ENCODE assay signal across 17 mouse cellular contexts in the genomic region with DNA sequence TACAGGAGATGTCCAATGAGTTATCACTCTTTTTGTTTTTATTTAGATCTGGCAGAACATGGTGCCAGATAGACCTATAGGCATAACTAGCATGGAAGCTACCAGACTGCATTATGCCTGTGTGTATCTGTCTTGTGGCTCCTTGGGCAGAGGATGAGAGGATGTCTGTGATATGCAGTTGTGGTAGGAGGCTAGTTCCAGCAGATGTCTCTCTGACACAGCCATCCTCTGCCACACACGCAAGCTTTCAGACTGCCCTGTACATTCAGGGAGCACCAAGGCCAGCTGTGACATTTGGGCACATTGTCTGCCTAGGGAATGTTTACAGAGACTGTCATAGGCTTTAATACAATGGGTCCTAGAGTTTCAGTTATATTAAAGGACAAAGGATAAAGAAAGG.
A peak's percentile ranks its signal among the peaks of the same experiment; 100 is the strongest.
DNase-seq lines count a peak whose midpoint lies in the region; ATAC-seq lines count a peak whose summit lies in the region.
"Had no signal": no experiment of that assay in that cellular context is flagged by ENCODE, and none has a peak within 500 bp of the region (broad histone marks: within the 10 kb centered on the region; RNA-seq: fewer than 3 reads in every experiment).

No protein-coding gene starts in this region.

- no peak overlapping the region for H3K27ac ChIP-seq in midbrain, embryonic 11.5 days (ENCODE audit: low read depth, low read length)
- H3K27ac ChIP-seq in midbrain, embryonic 10.5 days (replicated peaks) = no peak overlapping the region
- H3K27ac ChIP-seq: gastrocnemius, adult 2 months; limb, embryonic 12.5 days; liver, embryonic 14.5 days had no signal

- no peak overlapping the region for H3K9ac ChIP-seq in midbrain, embryonic 11.5 days (ENCODE audit: low read length)
- H3K9ac ChIP-seq: limb, embryonic 12.5 days; liver, embryonic 14.5 days had no signal

- H3K9me3 ChIP-seq in midbrain, embryonic 11.5 days (ENCODE audit: control insufficient read depth, low read length) = no peaks in the 10 kb centered on the region
- H3K9me3 ChIP-seq in midbrain, embryonic 10.5 days (replicated peaks) = no peaks in the 10 kb centered on the region
- H3K9me3 ChIP-seq: limb, embryonic 12.5 days had no signal

- DNase-seq in embryo, embryonic 10.5 days (ENCODE audit: low spot score) = peak; percentile 7
- no peak for DNase-seq in embryo, embryonic 9.5 days (ENCODE audit: extremely low spot score)
- peak; percentile 3 for DNase-seq in layer of hippocampus, adult 11-12 months (ENCODE audit: low spot score)
- no peak for DNase-seq in layer of hippocampus, postnatal 36 days
- no peak for DNase-seq in midbrain, embryonic 11.5 days (ENCODE audit: low spot score, missing footprints)
- no peak for DNase-seq in midbrain, embryonic 10.5 days (ENCODE audit: low spot score)
- DNase-seq in frontal cortex, postnatal 36 days (ENCODE audit: low spot score in 2 of 2) = peak; percentile 1 to 19
- DNase-seq: cerebellum, postnatal 25 days; gastrocnemius, adult 2 months; heart, postnatal 10 days; lung, postnatal 36 days; thymus, adult 18-20 months had no signal

- no peaks in the 10 kb centered on the region for H3K4me1 ChIP-seq in midbrain, embryonic 11.5 days (ENCODE audit: control insufficient read depth, insufficient read depth, low read length)
- no peaks in the 10 kb centered on the region for H3K4me1 ChIP-seq in midbrain, embryonic 10.5 days
- H3K4me1 ChIP-seq: limb, embryonic 12.5 days had no signal

- WGBS in midbrain, embryonic 11.5 days = 74% methylated on average over 1 of the region's 1 CpGs
- WGBS in midbrain, embryonic 10.5 days = 69% methylated on average over 1 of the region's 1 CpGs

- ATAC-seq in midbrain, embryonic 11.5 days (ENCODE audit: low FRiP score) = peak; percentile 46; the same call in 1 of the 2 replicates
- ATAC-seq in granulocyte monocyte progenitor cell, adult 5-6 weeks (replicated peaks; ENCODE audit: poor library complexity, severe bottlenecking) = no peak
- ATAC-seq: activated CD4-positive, CD25-positive, alpha-beta regulatory T cell, adult 4 months; inflammation-experienced regulatory T-cells, adult 6 months had no signal

- H3K36me3 ChIP-seq in midbrain, embryonic 11.5 days (ENCODE audit: control insufficient read depth, insufficient read depth, low read length) = no peaks in the 10 kb centered on the region
- H3K36me3 ChIP-seq in midbrain, embryonic 10.5 days = no peaks in the 10 kb centered on the region
- H3K36me3 ChIP-seq: limb, embryonic 12.5 days had no signal

- no peaks in the 10 kb centered on the region for H3K27me3 ChIP-seq in midbrain, embryonic 11.5 days (ENCODE audit: control insufficient read depth, insufficient read depth, low read length)
- no peaks in the 10 kb centered on the region for H3K27me3 ChIP-seq in midbrain, embryonic 10.5 days (ENCODE audit: low read depth, poor library complexity, severe bottlenecking)
- H3K27me3 ChIP-seq: limb, embryonic 12.5 days had no signal

- H3K4me3 ChIP-seq in midbrain, embryonic 11.5 days (ENCODE audit: low read depth, low read length) = no peak overlapping the region
- no peak overlapping the region for H3K4me3 ChIP-seq in midbrain, embryonic 10.5 days
- H3K4me3 ChIP-seq: gastrocnemius, adult 2 months; limb, embryonic 12.5 days had no signal

- H3K4me2 ChIP-seq in midbrain, embryonic 11.5 days = no peak overlapping the region
- H3K4me2 ChIP-seq: limb, embryonic 12.5 days had no signal

Comparison
In these comparisons a context has a peak if more than half of its experiments do, and no peak if none do; other contexts are left out.
1. DNase-seq: peak in embryo, embryonic 10.5 days (single experiment), layer of hippocampus, adult 11-12 months (single experiment) and frontal cortex, postnatal 36 days (2 of 2); none in embryo, embryonic 9.5 days (single experiment), layer of hippocampus, postnatal 36 days (0 of 2), midbrain, embryonic 11.5 days (single experiment) and midbrain, embryonic 10.5 days (single experiment).